ENCODE assay signal across 12 mouse cellular contexts in genomic region chr1:152792736-152793494, GRCm38 (mm10). TPM values are rescaled to one million over a fixed set of nuclear protein-coding genes. Genes with fewer than 3 reads are reported as not detected.
DNase-seq lines count a peak whose midpoint lies in the region; ATAC-seq and TF ChIP-seq lines count a peak whose summit lies in the region.
"Had no signal": no experiment of that assay in that cellular context is flagged by ENCODE, and none has a peak within 500 bp of the region (broad histone marks: within the 10 kb centered on the region; RNA-seq: fewer than 3 reads in every experiment).

No protein-coding gene starts in this region.

- H3K9me3 ChIP-seq in hindbrain, embryonic 11.5 days (ENCODE audit: control insufficient read depth, low read length), result no peaks in the 10 kb centered on the region

- peak; percentile 29 to 34 for DNase-seq in layer of hippocampus, adult 2 months (ENCODE audit: low spot score in 2 of 2)
- DNase-seq in layer of hippocampus, postnatal 25 days (ENCODE audit: extremely low spot score in 1 of 2, low spot score in 1 of 2), result no peak
- peak; percentile 65 for DNase-seq in embryo, embryonic 10 days (ENCODE audit: low spot score)
- peak; percentile 51 for DNase-seq in hindbrain, embryonic 11.5 days (ENCODE audit: low spot score)
- DNase-seq in neural tube, embryonic 10.5 days (ENCODE audit: extremely low spot score, low spot score), result peak; percentile 49
- no peak for DNase-seq in ovary, postnatal 36 days (ENCODE audit: low spot score)
- DNase-seq in yolk sac, embryonic 10.5 days (ENCODE audit: low spot score), result no peak
- DNase-seq in thymus, postnatal 0 days (ENCODE audit: low spot score), result no peak

- H3K9ac ChIP-seq in hindbrain, embryonic 11.5 days (ENCODE audit: low read depth, low read length), result no peak overlapping the region

- ATAC-seq in hindbrain, embryonic 11.5 days (ENCODE audit: low FRiP score), result peak; percentile 53; the same call in 1 of the 2 replicates

- H3K27me3 ChIP-seq in hindbrain, embryonic 11.5 days (ENCODE audit: control insufficient read depth, insufficient read depth, low read length), result no peaks in the 10 kb centered on the region
- H3K27me3 ChIP-seq: Patski had no signal

- H3K27ac ChIP-seq in layer of hippocampus, adult 2 months, result peak overlapping the region; percentile 49
- peak overlapping the region; percentile 61 for H3K27ac ChIP-seq in hindbrain, embryonic 11.5 days (ENCODE audit: low read depth, low read length)

- no peak for TF ChIP-seq CTCF in layer of hippocampus, adult 2 months (conservative IDR thresholded peaks at IDR 0.05)

- H3K4me2 ChIP-seq in hindbrain, embryonic 11.5 days (replicated peaks; ENCODE audit: low read depth, low read length), result no peak overlapping the region

- H3K36me3 ChIP-seq in hindbrain, embryonic 11.5 days (ENCODE audit: control insufficient read depth, insufficient read depth, low read length), result no peaks in the 10 kb centered on the region

- WGBS in hindbrain, embryonic 11.5 days, result 11% methylated on average over 12 of the region's 12 CpGs

- H3K4me3 ChIP-seq in layer of hippocampus, adult 2 months, result no peak overlapping the region
- no peak overlapping the region for H3K4me3 ChIP-seq in hindbrain, embryonic 11.5 days (ENCODE audit: low read depth, low read length)

- peaks cover 13% of the 10 kb centered on the region; the same call in 1 of the 2 replicates for H3K4me1 ChIP-seq in hindbrain, embryonic 11.5 days (replicated peaks; ENCODE audit: control insufficient read depth, insufficient read depth, low read length)

RNA-seq across cellular contexts. Expression of gene Ncf2, which starts 7.1 kb away (rescaled TPM):
- total RNA-seq in layer of hippocampus, adult 2 months (2021), result 1 to 10 TPM; 1.9 to 2.9 TPM
- 1 to 10 TPM; 3.5 to 3.7 TPM for total RNA-seq in layer of hippocampus, postnatal 25 days (2021)
- polyA plus RNA-seq in hindbrain, embryonic 11.5 days (2014; fragmentation: Nextera tagmentation; extraction: Ambion mirVana), result 3.4 and 5.0 TPM in 2 replicates
- polyA plus RNA-seq in thymus, postnatal 0 days (2015; fragmentation: Nextera tagmentation; extraction: Ambion mirVana), result 9.0 and 10.0 TPM in 2 replicates

RNA-seq across cellular contexts. Expression of gene Arpc5, which starts 26.6 kb away (rescaled TPM):
- total RNA-seq in layer of hippocampus, adult 2 months (2021), result 100 to 1,000 TPM; 185 to 193 TPM
- 100 to 1,000 TPM; 219 to 220 TPM for total RNA-seq in layer of hippocampus, postnatal 25 days (2021)
- polyA plus RNA-seq in hindbrain, embryonic 11.5 days (2014; fragmentation: Nextera tagmentation; extraction: Ambion mirVana), result 339 and 340 TPM in 2 replicates
- polyA plus RNA-seq in thymus, postnatal 0 days (2015; fragmentation: Nextera tagmentation; extraction: Ambion mirVana), result 499 and 510 TPM in 2 replicates

RNA-seq across cellular contexts. Expression of gene Rgl1, which starts 26.8 kb away (rescaled TPM):
- 100 to 1,000 TPM; 126 TPM for total RNA-seq in layer of hippocampus, adult 2 months (2021)
- 100 to 1,000 TPM; 109 to 111 TPM for total RNA-seq in layer of hippocampus, postnatal 25 days (2021)
- 26.6 and 27.5 TPM in 2 replicates for polyA plus RNA-seq in hindbrain, embryonic 11.5 days (2014; fragmentation: Nextera tagmentation; extraction: Ambion mirVana)
- polyA plus RNA-seq in thymus, postnatal 0 days (2015; fragmentation: Nextera tagmentation; extraction: Ambion mirVana), result 9.8 and 10.4 TPM in 2 replicates

RNA-seq across cellular contexts. Expression of gene Apobec4, which starts 42.6 kb away (rescaled TPM):
- not detected for total RNA-seq in layer of hippocampus, adult 2 months (2021)
- not detected for total RNA-seq in layer of hippocampus, postnatal 25 days (2021)
- polyA plus RNA-seq in hindbrain, embryonic 11.5 days (2014; fragmentation: Nextera tagmentation; extraction: Ambion mirVana), result not detected in 2 replicates
- polyA plus RNA-seq in thymus, postnatal 0 days (2015; fragmentation: Nextera tagmentation; extraction: Ambion mirVana), result not detected in 2 replicates
- total RNA-seq: common myeloid progenitor, adult 5-6 weeks; liver, adult 2 months had no signal
- polyA plus RNA-seq: heart, postnatal 0 days; liver, adult 2 months; Patski had no signal

Comparison
In these comparisons a context has a peak if more than half of its experiments do, and no peak if none do; other contexts are left out.
1. DNase-seq: peak in layer of hippocampus, adult 2 months (2 of 2), embryo, embryonic 10 days (single experiment), hindbrain, embryonic 11.5 days (single experiment) and neural tube, embryonic 10.5 days (single experiment); none in layer of hippocampus, postnatal 25 days (0 of 2), ovary, postnatal 36 days (single experiment), yolk sac, embryonic 10.5 days (single experiment) and thymus, postnatal 0 days (single experiment).